In genomic region chr8:119544606-119545005, GRCm38 (mm10) we compare ENCODE assay signal across 28 mouse cellular contexts. TPM values are rescaled to one million over a fixed set of nuclear protein-coding genes. Genes with fewer than 3 reads are reported as not detected.
DNase-seq lines count a peak whose midpoint lies in the region; ATAC-seq and TF ChIP-seq lines count a peak whose summit lies in the region.
"Had no signal": no experiment of that assay in that cellular context is flagged by ENCODE, and none has a peak within 500 bp of the region (broad histone marks: within the 10 kb centered on the region; RNA-seq: fewer than 3 reads in every experiment).

No protein-coding gene starts in this region.

- no peak for TF ChIP-seq EP300 in stomach, postnatal 0 days (optimal IDR thresholded peaks at IDR 0.05)

- TF ChIP-seq POLR2A in thymus, adult 2 months (IDR thresholded peaks at IDR 0.05; ENCODE audit: control insufficient read depth, extremely low read depth, insufficient read depth, low read length, poor library complexity): no peak

- peaks cover 28% of the 10 kb centered on the region for H3K4me1 ChIP-seq in thymus, adult 2 months (replicated peaks; ENCODE audit: control insufficient read depth, insufficient read depth, low read length)
- H3K4me1 ChIP-seq in stomach, postnatal 0 days (replicated peaks; ENCODE audit: control insufficient read depth, insufficient read depth): no peaks in the 10 kb centered on the region; the same call in 1 of the 2 replicates
- H3K4me1 ChIP-seq in forebrain, embryonic 14.5 days (ENCODE audit: control insufficient read depth, insufficient read depth, low read length): no peaks in the 10 kb centered on the region
- H3K4me1 ChIP-seq: embryonic facial prominence, embryonic 12.5 days; forebrain, embryonic 15.5 days; hindbrain, embryonic 10.5 days; hindbrain, embryonic 13.5 days had no signal

- no peaks in the 10 kb centered on the region for H3K9me3 ChIP-seq in stomach, postnatal 0 days (ENCODE audit: control insufficient read depth, low read length)
- no peaks in the 10 kb centered on the region for H3K9me3 ChIP-seq in forebrain, embryonic 14.5 days (replicated peaks; ENCODE audit: control insufficient read depth, low read length)
- H3K9me3 ChIP-seq: embryonic facial prominence, embryonic 12.5 days; embryonic facial prominence, embryonic 15.5 days; forebrain, embryonic 15.5 days; heart, embryonic 12.5 days; heart, embryonic 15.5 days; hindbrain, embryonic 10.5 days; hindbrain, embryonic 13.5 days had no signal

- 0 out of 2 replicates have a peak, but pooled peaks have one; percentile 41 for ATAC-seq in stomach, postnatal 0 days (ENCODE audit: low FRiP score, low TSS enrichment)
- no peak for ATAC-seq in forebrain, embryonic 14.5 days
- ATAC-seq: forebrain, embryonic 15.5 days; hindbrain, embryonic 16.5 days; intestine, embryonic 16.5 days had no signal

- DNase-seq in thymus, adult 2 months: no peak
- no peak for DNase-seq in thymus, postnatal 4 days
- peak; percentile 91 for DNase-seq in R1 (ENCODE audit: low read depth, low spot score)
- DNase-seq in stomach, postnatal 0 days (ENCODE audit: low spot score): peak; percentile 21
- no peak for DNase-seq in forebrain, embryonic 14.5 days (ENCODE audit: low spot score)
- no peak for DNase-seq in lung, postnatal 14 days
- DNase-seq: adrenal gland, postnatal 10 days; adrenal gland, postnatal 36 days; cerebellum, adult 18-20 months; cerebellum, adult 9-10 months; cerebellum, postnatal 14 days; gastrocnemius, postnatal 25 days; heart, adult 18-20 months; heart, postnatal 10 days; heart, postnatal 36 days had no signal

- H3K9ac ChIP-seq in stomach, postnatal 0 days (ENCODE audit: low read length): no peak overlapping the region
- H3K9ac ChIP-seq in forebrain, embryonic 14.5 days (ENCODE audit: low read length): no peak overlapping the region
- H3K9ac ChIP-seq: embryonic facial prominence, embryonic 12.5 days; embryonic facial prominence, embryonic 15.5 days; forebrain, embryonic 15.5 days; heart, embryonic 12.5 days; heart, embryonic 15.5 days; hindbrain, embryonic 13.5 days had no signal

- 86% methylated on average over 3 of the region's 3 CpGs for WGBS in thymus, adult 2 months
- 72% methylated on average over 3 of the region's 3 CpGs for WGBS in stomach, postnatal 0 days
- WGBS in forebrain, embryonic 14.5 days: 89% methylated on average over 3 of the region's 3 CpGs

- H3K27me3 ChIP-seq in thymus, adult 2 months (ENCODE audit: control insufficient read depth, insufficient read depth, low read length): no peaks in the 10 kb centered on the region
- no peaks in the 10 kb centered on the region for H3K27me3 ChIP-seq in stomach, postnatal 0 days (ENCODE audit: control insufficient read depth, insufficient read depth, low read length)
- H3K27me3 ChIP-seq in forebrain, embryonic 14.5 days (replicated peaks; ENCODE audit: control insufficient read depth, insufficient read depth, low read length): no peaks in the 10 kb centered on the region
- H3K27me3 ChIP-seq: embryonic facial prominence, embryonic 12.5 days; embryonic facial prominence, embryonic 15.5 days; forebrain, embryonic 15.5 days; heart, embryonic 12.5 days; heart, embryonic 15.5 days; hindbrain, embryonic 13.5 days had no signal

- H3K36me3 ChIP-seq in thymus, adult 2 months (ENCODE audit: control insufficient read depth, insufficient read depth, low read length): peaks cover 76% of the 10 kb centered on the region
- H3K36me3 ChIP-seq in stomach, postnatal 0 days (ENCODE audit: control insufficient read depth, insufficient read depth, low read length): peaks cover 23% of the 10 kb centered on the region
- H3K36me3 ChIP-seq in forebrain, embryonic 14.5 days (ENCODE audit: control insufficient read depth, insufficient read depth, low read length): peaks cover 76% of the 10 kb centered on the region

- H3K4me2 ChIP-seq in stomach, postnatal 0 days (replicated peaks; ENCODE audit: low read depth): no peak overlapping the region
- no peak overlapping the region for H3K4me2 ChIP-seq in forebrain, embryonic 14.5 days (ENCODE audit: low read length)
- H3K4me2 ChIP-seq: embryonic facial prominence, embryonic 12.5 days; embryonic facial prominence, embryonic 15.5 days; forebrain, embryonic 15.5 days; heart, embryonic 12.5 days; heart, embryonic 15.5 days; hindbrain, embryonic 13.5 days had no signal

- H3K4me3 ChIP-seq in thymus, adult 2 months (ENCODE audit: control insufficient read depth, insufficient read depth, low read length): no peak overlapping the region
- H3K4me3 ChIP-seq in stomach, postnatal 0 days (ENCODE audit: low read depth, low read length): no peak overlapping the region
- H3K4me3 ChIP-seq in forebrain, embryonic 14.5 days (ENCODE audit: low read depth, low read length): no peak overlapping the region
- H3K4me3 ChIP-seq: embryonic facial prominence, embryonic 12.5 days; embryonic facial prominence, embryonic 15.5 days; forebrain, embryonic 15.5 days; heart, embryonic 12.5 days; heart, embryonic 15.5 days; hindbrain, embryonic 10.5 days; hindbrain, embryonic 13.5 days had no signal

- H3K27ac ChIP-seq in thymus, adult 2 months (ENCODE audit: control insufficient read depth, insufficient read depth, low read length): peak overlapping the region; percentile 55; the same call in 1 of the 2 replicates
- no peak overlapping the region for H3K27ac ChIP-seq in stomach, postnatal 0 days (replicated peaks)
- no peak overlapping the region for H3K27ac ChIP-seq in forebrain, embryonic 14.5 days (ENCODE audit: low read depth, low read length)
- H3K27ac ChIP-seq: embryonic facial prominence, embryonic 12.5 days; embryonic facial prominence, embryonic 15.5 days; forebrain, embryonic 15.5 days; heart, embryonic 15.5 days; hindbrain, embryonic 10.5 days; hindbrain, embryonic 13.5 days had no signal

- TF ChIP-seq CTCF in thymus, adult 2 months (IDR thresholded peaks at IDR 0.05; ENCODE audit: borderline replicate concordance, control insufficient read depth, extremely low read depth, insufficient read depth, low read length, poor library complexity): no peak
- no peak for TF ChIP-seq CTCF in stomach, postnatal 0 days (IDR thresholded peaks at IDR 0.05; ENCODE audit: low read depth)

RNA-seq across cellular contexts. Expression of gene Mbtps1, which starts 13.9 kb away (rescaled TPM):
- polyA plus RNA-seq in thymus, adult 2 months (2012; rRNA removed): 166 and 177 TPM in 2 replicates
- polyA plus RNA-seq in stomach, postnatal 0 days (2015; fragmentation: Nextera tagmentation; extraction: Ambion mirVana): 37.1 and 38.4 TPM in 2 replicates
- 50.0 and 58.4 TPM in 2 replicates for polyA plus RNA-seq in forebrain, embryonic 14.5 days (2014; fragmentation: Nextera tagmentation; extraction: Ambion mirVana)

RNA-seq across cellular contexts. Expression of gene Hsdl1, which starts 30.4 kb away (rescaled TPM):
- 149 and 176 TPM in 2 replicates for polyA plus RNA-seq in thymus, adult 2 months (2012; rRNA removed)
- 21.3 and 21.4 TPM in 2 replicates for polyA plus RNA-seq in stomach, postnatal 0 days (2015; fragmentation: Nextera tagmentation; extraction: Ambion mirVana)
- polyA plus RNA-seq in forebrain, embryonic 14.5 days (2014; fragmentation: Nextera tagmentation; extraction: Ambion mirVana): 183 and 202 TPM in 2 replicates

RNA-seq across cellular contexts. Expression of gene Dnaaf1, which starts 30.4 kb away (rescaled TPM):
- 0.90 and 1.1 TPM in 2 replicates for polyA plus RNA-seq in thymus, adult 2 months (2012; rRNA removed)
- 0.24 and 0.30 TPM in 2 replicates for polyA plus RNA-seq in stomach, postnatal 0 days (2015; fragmentation: Nextera tagmentation; extraction: Ambion mirVana)
- 0.39 and 0.40 TPM in 2 replicates for polyA plus RNA-seq in forebrain, embryonic 14.5 days (2014; fragmentation: Nextera tagmentation; extraction: Ambion mirVana)
- polyA plus RNA-seq: CD4-positive, CD25-positive, alpha-beta regulatory T cell, adult 4 months; forebrain, embryonic 11.5 days; inflammation-experienced regulatory T-cells, adult 6 months had no signal

RNA-seq across cellular contexts. Expression of gene Slc38a8, which starts 43.1 kb away (rescaled TPM):
- polyA plus RNA-seq in thymus, adult 2 months (2012; rRNA removed): 0.27 and 0.51 TPM in 2 replicates
- not detected in 2 replicates for polyA plus RNA-seq in stomach, postnatal 0 days (2015; fragmentation: Nextera tagmentation; extraction: Ambion mirVana)
- polyA plus RNA-seq in forebrain, embryonic 14.5 days (2014; fragmentation: Nextera tagmentation; extraction: Ambion mirVana): not detected in 2 replicates
- polyA plus RNA-seq: C2C12; CD4-positive, CD25-positive, alpha-beta regulatory T cell, adult 4 months; forebrain, embryonic 15.5 days; heart, embryonic 12.5 days; heart, embryonic 15.5 days; hindbrain, embryonic 10.5 days; hindbrain, embryonic 13.5 days; hindbrain, embryonic 16.5 days; inflammation-experienced regulatory T-cells, adult 6 months had no signal

Comparison
In these comparisons a context has a peak if more than half of its experiments do, and no peak if none do; other contexts are left out.
1. DNase-seq: peak in R1 (single experiment) and stomach, postnatal 0 days (single experiment); none in thymus, adult 2 months (single experiment), thymus, postnatal 4 days (single experiment), forebrain, embryonic 14.5 days (single experiment) and lung, postnatal 14 days (single experiment).